Mouse (Mus musculus) heart, adult 2 months (tissue): ENCODE measurements at regions not wholly inside any gene's neighbourhood (a gene's known extent, or its start where the extent isn't known, plus 50 kb on each side); places are given as distances from the start of the nearest gene placed in this dataset.
"Not testable (repeated sequence)": the region's sequence is repeated elsewhere in the genome, so short reads cannot be mapped to it uniquely, and the experiment has no call there.

ENCODE experiments used
- DNase-seq, 2 experiments: peaks; one replicate each; pipeline ENCODE4 v3.0.0; 2021
- H3K27ac ChIP-seq: fragments of 200-600 bp; 2 replicates; pipeline ENCODE4 v1.8.1; 2022
- H3K27me3 ChIP-seq: fragments of 200-500 bp; 2 replicates; pipeline ENCODE4 v1.6.1; 2012; ENCODE audit warnings: mild to moderate bottlenecking, low read length, inconsistent platforms, mixed read lengths; ENCODE audit not compliant: control insufficient read depth, insufficient read depth
- H3K36me3 ChIP-seq: fragments of 200-500 bp; 2 replicates; pipeline ENCODE4 v1.6.1; 2012; ENCODE audit warnings: low read length, inconsistent platforms; ENCODE audit not compliant: control insufficient read depth, insufficient read depth
- H3K4me1 ChIP-seq: fragments of 200-500 bp; 2 replicates; pipeline ENCODE4 v1.6.1; 2011; ENCODE audit warnings: low read length; ENCODE audit not compliant: control insufficient read depth, insufficient read depth
- H3K4me3 ChIP-seq: fragments of 200-600 bp; 2 replicates; pipeline ENCODE4 v1.8.1; 2022
- H3K79me2 ChIP-seq: fragments of 200-500 bp; replicated peaks from 2 replicates; pipeline ENCODE4 v1.6.1; 2012; ENCODE audit warnings: mild to moderate bottlenecking, inconsistent platforms, low read length, moderate library complexity, mixed read lengths; ENCODE audit not compliant: control insufficient read depth, insufficient read depth
- H3K9ac ChIP-seq: fragments of 200-500 bp; 2 replicates; pipeline ENCODE4 v1.6.1; 2012; ENCODE audit warnings: low read depth, mild to moderate bottlenecking, control low read depth, inconsistent platforms, low read length, mixed read lengths
- CTCF ChIP-seq: fragments of 200-600 bp; IDR thresholded peaks from 2 replicates; pipeline ENCODE4 v1.8.1; 2022; ENCODE audit warnings: antibody characterized with exemption, mild to moderate bottlenecking, moderate library complexity
- EP300 ChIP-seq: fragments of 200-500 bp; IDR thresholded peaks from 2 replicates; pipeline ENCODE4 v1.6.1; 2011; ENCODE audit warnings: low read depth, low read length, control low read depth; ENCODE audit not compliant: insufficient read depth
- POLR2A ChIP-seq: fragments of 200-500 bp; IDR thresholded peaks from 2 replicates; pipeline ENCODE4 v1.6.1; 2011; ENCODE audit warnings: mild to moderate bottlenecking, low read depth, low read length, control low read depth; ENCODE audit not compliant: insufficient read depth
- WGBS: fragments of 180-500 bp; shearing (Covaris S2); methylation state at CpG from one replicate; pipeline ENCODE4 v1.1.7; 2018; 5-methylcytosine and 5-hydroxymethylcytosine counted together
- intact Hi-C: fragments of 180-260 bp; cut with DNase I; formaldehyde crosslinking; loops from one replicate; pipeline ENCODE4 v1.15.1; 2025

- H3K4me1 ChIP-seq, result no peaks in the 10 kb centered on the region
- no peaks in the 10 kb centered on the region for H3K27me3 ChIP-seq
- DNase-seq, result no peak
- H3K9ac ChIP-seq, result no peak overlapping the region
- no peaks in the 10 kb centered on the region for H3K79me2 ChIP-seq
- H3K36me3 ChIP-seq, result no peaks in the 10 kb centered on the region
- 39% methylated on average over 1 of the region's 1 CpGs for WGBS
- no peak overlapping the region for H3K4me3 ChIP-seq
- no peak overlapping the region for H3K27ac ChIP-seq
- TF ChIP-seq EP300, result no peak
- no peak for TF ChIP-seq POLR2A
- no peak for TF ChIP-seq CTCF
- intact Hi-C loops, result no loop called here
Observed at GRCm38 (mm10) chr2:53574007-53574406, 382.5 kb downstream of the Arl6ip6 start.

- no peaks in the 10 kb centered on the region for H3K27me3 ChIP-seq
- H3K79me2 ChIP-seq, result no peaks in the 10 kb centered on the region
- no peaks in the 10 kb centered on the region for H3K4me1 ChIP-seq
- H3K9ac ChIP-seq, result no peak overlapping the region
- no peak for DNase-seq
- H3K4me3 ChIP-seq, result no peak overlapping the region
- TF ChIP-seq POLR2A, result no peak
- TF ChIP-seq CTCF, result no peak
- no peak for TF ChIP-seq EP300
- intact Hi-C loops, result no loop called here
- no peak overlapping the region for H3K27ac ChIP-seq
- WGBS, result 73% methylated on average over 2 of the region's 2 CpGs
- H3K36me3 ChIP-seq, result no peaks in the 10 kb centered on the region
Observed at GRCm38 (mm10) chr2:53605829-53606228, 414.3 kb downstream of the Arl6ip6 start.

GRCm38 (mm10) chr2:53619681-53620080 is 428.2 kb downstream of the Arl6ip6 start:
- intact Hi-C loops, result no loop called here

GRCm38 (mm10) chr2:53632816-53633474 is 441.4 kb downstream of the Arl6ip6 start:
- H3K27ac ChIP-seq, H3K4me3 ChIP-seq, H3K79me2 ChIP-seq, H3K36me3 ChIP-seq, intact Hi-C loops, H3K9ac ChIP-seq, H3K4me1 ChIP-seq, H3K27me3 ChIP-seq, DNase-seq: not testable (repeated sequence)
- 51% methylated on average over 19 of the region's 19 CpGs for WGBS

More at GRCm38 (mm10) chr2:53619681-53620080, 428.2 kb downstream of the Arl6ip6 start:
- WGBS, result 63% methylated on average over 3 of the region's 3 CpGs
- DNase-seq, result no peak
- Histone ChIP-seq H3K27me3 (no peaks in the 10 kb centered on the region), H3K4me1 (no peaks in the 10 kb centered on the region), H3K9ac (no peak overlapping the region), H3K79me2 (no peaks in the 10 kb centered on the region), H3K27ac (no peak overlapping the region), H3K4me3 (no peak overlapping the region), H3K36me3 (no peaks in the 10 kb centered on the region)
- TF ChIP-seq CTCF (no peak), EP300 (no peak), POLR2A (no peak)

GRCm38 (mm10) chr2:53668599-53669372 is 416.6 kb downstream of the Rprm start:
- H3K27ac ChIP-seq, result no peak overlapping the region
- H3K79me2 ChIP-seq, result no peaks in the 10 kb centered on the region
- no peaks in the 10 kb centered on the region for H3K36me3 ChIP-seq
- WGBS, result 68% methylated on average over 6 of the region's 6 CpGs
- H3K9ac ChIP-seq, result no peak overlapping the region
- no peak for DNase-seq
- no peaks in the 10 kb centered on the region for H3K4me1 ChIP-seq
- H3K27me3 ChIP-seq, result no peaks in the 10 kb centered on the region
- H3K4me3 ChIP-seq, result no peak overlapping the region
- intact Hi-C loops, result no loop called here
- TF ChIP-seq POLR2A (no peak), EP300 (no peak), CTCF (no peak)

- TF ChIP-seq CTCF, result no peak
- no peak for TF ChIP-seq EP300
- no peak for TF ChIP-seq POLR2A
- no peak overlapping the region for H3K4me3 ChIP-seq
- intact Hi-C loops, result no loop called here
- H3K27me3 ChIP-seq, result no peaks in the 10 kb centered on the region
- no peak overlapping the region for H3K9ac ChIP-seq
- H3K27ac ChIP-seq, result no peak overlapping the region
- no peak for DNase-seq
- WGBS, result 28% methylated on average over 5 of the region's 5 CpGs
- H3K36me3 ChIP-seq, result no peaks in the 10 kb centered on the region
- no peaks in the 10 kb centered on the region for H3K79me2 ChIP-seq
- H3K4me1 ChIP-seq, result no peaks in the 10 kb centered on the region
Observed at GRCm38 (mm10) chr2:53680350-53681011, 404.9 kb downstream of the Rprm start.
